Mouse (Mus musculus): Measurements from ENCODE around the gene Traip.
A peak's percentile ranks its signal among the peaks of the same experiment; 100 is the strongest.

The Traip gene

GRCm38 (mm10) chr9:107949922-107950235 lies at the start of gene Traip:
TSS of gene Traip (plus strand) at chr9:107950136.
- DNase-seq: no peak

DNA sequence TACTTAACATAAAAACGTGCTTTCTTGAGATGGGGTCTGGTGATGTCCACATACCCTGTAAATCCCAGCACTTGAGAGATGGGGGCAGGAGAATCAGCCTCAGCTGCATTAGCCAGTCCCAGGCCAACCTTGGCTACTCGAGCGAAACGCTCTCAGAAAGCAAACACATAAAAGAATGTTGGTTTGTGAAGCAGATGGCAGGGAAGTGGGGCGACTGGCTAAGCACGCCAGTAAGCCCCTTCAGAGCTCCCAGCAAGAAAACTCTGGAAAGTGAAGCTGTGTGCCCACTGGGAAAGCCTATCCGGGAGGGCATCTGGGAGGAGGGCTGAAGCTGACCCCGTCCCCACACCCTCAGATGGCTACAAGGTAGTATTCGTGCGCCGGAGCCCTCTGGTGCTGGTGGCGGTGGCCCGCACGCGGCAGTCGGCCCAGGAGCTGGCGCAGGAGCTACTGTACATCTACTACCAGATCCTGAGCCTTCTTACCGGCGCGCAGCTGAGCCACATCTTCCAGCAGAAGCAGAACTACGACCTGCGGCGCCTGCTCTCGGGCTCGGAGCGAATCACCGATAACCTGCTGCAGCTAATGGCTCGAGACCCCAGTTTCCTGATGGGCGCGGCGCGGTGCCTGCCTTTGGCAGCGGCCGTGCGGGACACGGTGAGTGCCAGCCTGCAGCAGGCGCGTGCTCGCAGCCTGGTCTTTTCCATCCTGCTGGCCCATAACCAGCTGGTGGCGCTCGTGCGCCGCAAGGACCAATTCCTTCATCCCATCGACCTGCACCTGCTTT lies 48.9 kb upstream of the Traip start:
- peak; percentile 86 for DNase-seq

- no peak for DNase-seq
These were observed 48.4 kb upstream of the Traip start for GRCm38 (mm10) chr9:107901627-107901914.

GRCm38 (mm10) chr9:107904726-107905125 lies 45.2 kb upstream of the Traip start:
- DNase-seq: peak; percentile 84

DNA sequence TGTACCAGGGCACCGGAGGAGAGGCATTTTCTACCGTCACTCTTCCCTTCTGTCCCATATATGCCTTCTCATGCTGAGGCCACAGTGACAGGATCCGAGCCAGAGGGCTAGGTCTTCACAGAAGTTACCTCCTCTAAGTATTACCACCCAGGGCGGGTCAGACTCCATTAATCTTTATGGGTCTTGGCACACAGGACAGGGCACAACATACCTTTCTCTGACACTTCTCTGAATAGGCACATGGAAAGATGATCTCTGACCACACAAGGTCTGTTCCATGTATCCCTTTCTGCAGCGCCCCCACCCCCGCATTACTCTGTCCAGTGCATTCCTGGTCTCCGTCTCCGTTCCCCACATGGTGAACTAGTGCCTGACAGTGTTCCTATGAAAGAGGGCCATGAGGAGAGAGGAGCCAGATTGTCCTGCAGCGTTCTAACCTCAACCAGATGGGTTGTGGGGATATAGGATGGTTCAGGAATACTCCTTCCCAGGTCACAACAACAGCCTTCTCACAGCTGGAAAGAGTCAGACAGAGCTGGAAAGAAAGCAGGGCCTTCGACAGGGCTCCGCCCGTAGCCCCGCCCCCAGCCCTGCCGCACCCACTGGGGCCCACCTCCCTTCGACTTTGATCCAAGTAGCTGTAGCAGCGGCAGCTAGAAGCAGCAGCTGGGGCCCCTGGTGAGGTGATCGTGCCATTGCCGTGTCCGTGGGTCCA lies 43.5 kb upstream of the Traip start, which contains the start of gene Mst1r:
Gene Mst1r, plus strand, starts transcription at position 622 of the 715 bp plus-strand sequence.
- DNase-seq: no peak

DNA sequence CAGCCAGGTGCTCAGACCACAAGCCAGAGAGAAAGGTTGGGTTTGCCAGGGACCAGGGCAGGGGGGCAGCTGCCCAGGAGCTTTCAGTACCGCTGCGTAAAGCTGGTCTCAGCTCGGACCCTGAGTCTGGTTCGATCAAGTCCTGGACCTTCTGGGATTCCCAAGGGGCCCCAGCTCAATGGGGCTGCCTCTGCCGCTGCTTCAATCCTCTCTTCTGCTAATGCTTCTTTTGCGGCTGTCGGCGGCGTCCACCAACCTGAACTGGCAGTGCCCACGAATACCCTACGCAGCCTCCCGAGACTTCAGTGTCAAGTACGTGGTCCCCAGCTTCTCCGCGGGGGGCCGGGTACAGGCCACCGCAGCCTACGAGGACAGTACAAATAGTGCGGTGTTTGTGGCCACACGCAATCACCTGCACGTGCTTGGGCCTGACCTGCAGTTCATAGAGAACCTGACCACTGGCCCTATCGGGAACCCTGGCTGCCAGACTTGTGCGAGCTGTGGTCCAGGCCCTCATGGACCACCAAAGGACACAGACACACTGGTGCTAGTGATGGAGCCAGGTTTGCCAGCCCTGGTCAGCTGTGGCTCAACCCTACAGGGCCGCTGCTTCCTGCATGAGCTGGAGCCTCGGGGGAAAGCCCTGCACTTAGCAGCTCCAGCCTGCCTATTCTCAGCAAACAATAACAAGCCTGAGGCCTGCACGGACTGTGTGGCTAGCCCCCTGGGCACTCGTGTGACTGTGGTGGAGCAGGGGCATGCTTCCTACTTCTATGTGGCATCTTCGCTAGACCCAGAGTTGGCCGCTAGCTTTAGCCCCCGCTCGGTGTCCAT lies 42.8 kb upstream of the Traip start:
- no peak for DNase-seq

DNA sequence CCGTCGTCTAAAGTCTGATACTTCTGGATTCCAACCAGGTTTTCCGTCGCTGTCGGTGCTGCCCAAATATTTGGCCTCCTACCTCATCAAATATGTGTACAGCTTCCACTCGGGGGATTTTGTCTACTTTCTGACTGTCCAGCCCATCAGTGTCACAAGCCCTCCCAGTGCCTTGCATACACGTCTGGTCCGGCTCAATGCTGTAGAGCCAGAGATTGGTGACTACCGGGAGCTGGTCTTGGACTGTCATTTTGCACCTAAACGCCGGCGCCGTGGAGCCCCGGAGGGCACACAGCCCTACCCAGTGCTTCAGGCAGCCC lies 42.2 kb upstream of the Traip start:
- DNase-seq: no peak

DNA sequence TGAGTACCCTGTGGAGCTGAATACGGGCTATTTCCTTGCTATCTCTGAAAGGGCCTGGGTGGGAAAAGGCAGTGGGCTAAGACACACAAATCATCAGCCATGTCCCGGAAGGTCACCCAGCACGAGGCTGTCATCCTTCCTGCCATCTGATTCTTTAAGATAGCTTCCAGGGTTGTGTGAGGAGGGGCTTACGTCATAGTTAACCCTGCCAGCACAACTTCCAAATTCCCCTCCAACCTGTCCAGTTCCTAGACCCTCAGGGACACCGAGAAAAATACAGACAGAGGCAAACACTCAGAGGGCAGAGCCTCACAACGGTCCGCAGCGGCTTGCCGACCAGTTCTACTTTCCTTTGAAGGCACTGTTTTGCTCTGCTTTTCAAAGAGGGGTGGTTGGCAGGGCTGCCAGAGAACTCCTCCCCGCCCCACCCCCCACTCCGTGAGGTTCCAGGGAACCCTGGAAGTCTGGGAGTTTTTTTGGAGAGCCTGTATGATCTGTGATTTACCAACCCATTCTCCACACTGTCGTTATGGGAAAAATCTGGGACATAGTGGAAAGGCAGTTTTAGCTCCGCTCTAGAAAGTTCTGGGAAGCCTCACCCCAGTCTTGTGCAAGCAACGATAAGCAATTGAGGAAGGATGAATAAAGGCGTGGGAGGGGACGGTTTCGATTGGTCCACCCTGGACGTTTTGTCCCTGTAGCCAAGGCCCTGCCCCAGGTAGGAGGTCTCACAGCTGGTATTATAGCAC lies 41.4 kb upstream of the Traip start:
- no peak for DNase-seq

GRCm38 (mm10) chr9:107910025-107910769 lies 39.7 kb upstream of the Traip start:
- DNase-seq: no peak

- DNase-seq: no peak
These were observed 35.0 kb upstream of the Traip start for GRCm38 (mm10) chr9:107914764-107915420.

DNA sequence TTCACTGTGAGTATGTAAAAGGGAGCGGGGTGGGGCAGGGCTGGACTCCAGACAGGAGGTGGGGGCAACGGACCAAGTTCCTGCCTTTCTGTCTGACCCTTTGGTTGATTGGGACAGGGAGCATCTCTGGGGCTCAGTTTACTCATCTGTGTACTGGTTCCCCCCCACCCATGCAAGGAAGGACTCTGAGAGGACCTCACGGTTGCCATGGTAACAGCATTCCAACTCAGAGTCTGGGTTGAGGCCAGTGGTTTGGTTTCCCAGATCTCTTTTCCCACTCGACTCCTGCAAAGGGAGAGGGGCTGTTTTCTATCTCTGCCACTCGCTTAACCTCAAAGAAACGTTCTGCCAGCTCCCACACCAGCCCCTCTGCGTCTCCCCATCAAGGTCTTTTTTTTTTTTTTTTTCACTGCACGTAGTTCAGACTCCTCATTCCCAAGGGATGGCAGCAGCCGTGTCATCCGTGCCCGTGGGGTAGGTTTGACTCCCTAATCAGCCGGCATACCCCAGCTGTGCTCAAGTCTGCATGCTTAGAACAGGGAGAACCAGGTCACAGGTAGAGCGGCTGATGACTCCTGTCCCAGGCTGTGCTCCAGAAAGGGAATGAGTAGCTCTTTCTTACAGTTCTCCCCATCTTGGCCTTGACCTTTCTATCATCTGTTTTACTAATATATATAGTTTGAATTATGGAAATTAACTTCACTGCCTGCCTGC lies 31.9 kb upstream of the Traip start:
- DNase-seq: peak; percentile 44

GRCm38 (mm10) chr9:107918884-107919283 lies 31.1 kb upstream of the Traip start:
- no peak for DNase-seq

- no peak for DNase-seq
These were observed 30.5 kb upstream of the Traip start for GRCm38 (mm10) chr9:107919441-107919840.

DNA sequence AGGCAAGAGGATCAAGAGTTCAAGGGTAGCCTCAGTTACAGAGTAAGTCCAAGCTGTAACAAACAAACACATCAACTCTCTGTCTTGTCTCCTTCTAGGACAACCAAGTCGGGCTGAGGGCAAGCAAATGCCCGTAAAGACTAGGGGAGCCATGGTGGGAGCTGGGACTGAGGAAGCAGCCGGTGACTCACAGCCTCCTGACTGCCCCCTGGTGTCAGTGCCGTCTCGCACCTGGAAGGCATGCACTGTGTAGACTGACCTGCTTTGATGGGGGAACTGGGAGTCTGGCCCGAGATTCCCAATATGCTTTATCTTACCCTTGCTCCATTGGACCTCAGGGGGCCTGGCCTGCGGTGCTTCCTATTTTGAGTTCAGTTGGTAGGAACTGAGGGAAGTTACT lies 26.9 kb upstream of the Traip start:
- no peak for DNase-seq

- no peak for DNase-seq
These were observed 26.0 kb upstream of the Traip start for GRCm38 (mm10) chr9:107923956-107924355.

- no peak for DNase-seq
These were observed 24.7 kb upstream of the Traip start for GRCm38 (mm10) chr9:107925251-107925650.

DNA sequence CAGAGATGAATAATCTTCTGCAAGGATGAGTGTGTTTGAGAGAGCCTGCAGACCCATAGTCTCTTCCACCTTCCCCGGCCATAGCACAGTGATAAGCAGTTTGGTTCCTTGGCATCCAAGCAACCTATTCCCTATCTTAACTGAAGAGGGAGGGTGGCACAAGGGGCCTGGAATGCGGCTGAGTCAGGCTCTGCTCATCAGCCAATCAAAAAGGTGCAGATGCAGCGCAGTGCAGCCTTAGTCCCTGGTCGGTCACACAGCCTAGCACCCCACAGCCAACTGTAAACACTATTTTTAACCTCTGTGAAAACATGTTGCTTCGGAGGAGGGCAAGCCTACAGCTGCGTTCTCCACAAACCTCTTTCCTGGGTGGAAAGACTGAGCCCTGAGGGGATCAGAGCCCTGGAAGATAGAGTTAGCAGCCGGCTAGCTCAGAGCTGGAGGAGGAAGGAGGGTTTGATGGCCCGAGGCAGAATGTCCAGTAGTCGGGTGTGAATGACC lies 23.0 kb upstream of the Traip start:
- no peak for DNase-seq

- no peak for DNase-seq
These were observed 22.2 kb upstream of the Traip start for GRCm38 (mm10) chr9:107927749-107928148.

- DNase-seq: no peak
These were observed 21.8 kb upstream of the Traip start, which contains the start of gene Actl11 for GRCm38 (mm10) chr9:107928169-107928568. TSS of gene Actl11 (plus strand) at chr9:107928469.

DNA sequence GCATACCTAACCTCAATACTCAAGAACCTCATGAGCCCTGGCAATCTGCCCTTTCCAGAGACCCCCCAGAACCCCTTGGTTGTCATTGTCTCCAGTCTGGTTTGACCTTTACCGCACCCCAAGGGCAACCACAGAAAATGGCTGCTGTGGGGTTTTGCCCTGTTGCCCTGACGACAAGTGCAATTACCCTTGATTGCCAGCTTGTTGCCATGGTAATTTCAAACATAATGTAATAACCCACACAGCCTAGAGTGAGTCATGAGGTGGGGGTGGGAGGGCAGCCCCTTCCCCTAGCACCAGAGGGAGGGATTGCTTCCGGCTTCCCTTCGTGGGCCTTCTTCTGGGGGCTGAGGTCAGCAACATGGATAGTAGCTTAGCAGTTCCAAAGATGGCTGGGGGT lies 17.7 kb upstream of the Traip start:
- DNase-seq: no peak

DNA sequence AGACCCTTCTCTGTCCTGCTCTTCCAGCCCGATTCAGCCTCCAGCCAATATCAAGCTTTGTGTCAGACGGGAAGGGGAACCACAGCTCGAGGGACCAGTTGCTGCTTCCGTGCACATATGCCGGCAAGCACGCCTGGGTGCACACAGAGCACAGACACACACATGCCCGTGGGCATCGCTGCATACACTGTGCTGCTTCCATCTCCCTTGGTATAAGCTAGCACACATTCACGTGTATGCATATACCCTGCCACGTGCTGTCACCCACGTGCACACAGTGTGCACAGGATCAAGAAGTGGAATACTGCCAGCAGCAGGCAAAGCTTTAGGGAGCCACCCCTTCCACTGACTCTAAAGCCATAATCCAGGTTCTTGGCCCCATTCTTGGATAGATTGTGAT lies 15.8 kb upstream of the Traip start:
- peak; percentile 65 for DNase-seq

Data from right cerebral cortex, adult 18-20 months (tissue).